Mouse (Mus musculus) splenic B cell, adult 2 months (primary cell): ENCODE measurements around the gene Snx14.
A peak's percentile ranks its signal among the peaks of the same experiment; 100 is the strongest.

Experiments
- DNase-seq: peaks from one replicate; pipeline ENCODE4 v3.0.0-alpha.2; 2011; ENCODE audit warnings: low read depth, low spot score
- H3K27me3 ChIP-seq: 2 replicates; pipeline ENCODE4 v1.6.1; 2012; ENCODE audit warnings: mild to moderate bottlenecking, low read length, moderate library complexity, mixed read lengths; ENCODE audit not compliant: control insufficient read depth, poor library complexity, insufficient read depth, severe bottlenecking
- H3K36me3 ChIP-seq: 2 replicates; pipeline ENCODE4 v1.6.1; 2012; ENCODE audit warnings: mild to moderate bottlenecking, low read length, moderate library complexity, mixed read lengths; ENCODE audit not compliant: control insufficient read depth, poor library complexity, insufficient read depth, severe bottlenecking

Snx14 gene

GRCm38 (mm10) chr9:88344424-88344823 lies 94.3 kb downstream of the Snx14 start:
- DNase-seq = no peak
- Histone ChIP-seq H3K27me3 (no peaks in the 10 kb centered on the region), H3K36me3 (no peaks in the 10 kb centered on the region)

GRCm38 (mm10) chr9:88342701-88343100 lies 96.1 kb downstream of the Snx14 start:
- Histone ChIP-seq H3K36me3 (no peaks in the 10 kb centered on the region), H3K27me3 (no peaks in the 10 kb centered on the region)
- no peak for DNase-seq

GRCm38 (mm10) chr9:88342241-88342640 lies 96.5 kb downstream of the Snx14 start:
- Histone ChIP-seq H3K27me3 (no peaks in the 10 kb centered on the region), H3K36me3 (no peaks in the 10 kb centered on the region)
- no peak for DNase-seq

GRCm38 (mm10) chr9:88340819-88341218 lies 97.9 kb downstream of the Snx14 start:
- H3K27me3 ChIP-seq = no peaks in the 10 kb centered on the region
- no peaks in the 10 kb centered on the region for H3K36me3 ChIP-seq
- no peak for DNase-seq

- no peak for DNase-seq
These were observed 102.9 kb downstream of the Snx14 start for GRCm38 (mm10) chr9:88335839-88336238.

GRCm38 (mm10) chr9:88332447-88332846 lies 106.3 kb downstream of the Snx14 start:
- no peak for DNase-seq
- Histone ChIP-seq H3K36me3 (no peaks in the 10 kb centered on the region), H3K27me3 (no peaks in the 10 kb centered on the region)

More at GRCm38 (mm10) chr9:88335839-88336238, 102.9 kb downstream of the Snx14 start:
- no peaks in the 10 kb centered on the region for H3K36me3 ChIP-seq
- no peaks in the 10 kb centered on the region for H3K27me3 ChIP-seq

- Histone ChIP-seq H3K27me3 (no peaks in the 10 kb centered on the region), H3K36me3 (no peaks in the 10 kb centered on the region)
- DNase-seq = no peak
These were observed 108.4 kb downstream of the Snx14 start for GRCm38 (mm10) chr9:88330316-88330715.

GRCm38 (mm10) chr9:88329166-88329748 lies 109.5 kb downstream of the Snx14 start:
- H3K27me3 ChIP-seq = no peaks in the 10 kb centered on the region
- no peaks in the 10 kb centered on the region for H3K36me3 ChIP-seq
- peak; percentile 1 for DNase-seq

GRCm38 (mm10) chr9:88328666-88329065 lies 110.1 kb downstream of the Snx14 start:
- DNase-seq = no peak

GRCm38 (mm10) chr9:88326930-88327901 lies 111.5 kb downstream of the Snx14 start, which contains the start of gene Nt5e:
Gene Nt5e (plus strand): TSS chr9:88327197.
- peak; percentile 15 for DNase-seq
- no peaks in the 10 kb centered on the region for H3K27me3 ChIP-seq

More at GRCm38 (mm10) chr9:88328666-88329065, 110.1 kb downstream of the Snx14 start:
- Histone ChIP-seq H3K36me3 (no peaks in the 10 kb centered on the region), H3K27me3 (no peaks in the 10 kb centered on the region)

More at GRCm38 (mm10) chr9:88326930-88327901, 111.5 kb downstream of the Snx14 start, which contains the start of gene Nt5e:
- H3K36me3 ChIP-seq = no peaks in the 10 kb centered on the region
